Mouse (Mus musculus) olfactory bulb, adult 2 months (tissue): Measurements from ENCODE around the gene Tle6. TPM values are rescaled to one million over a fixed set of nuclear protein-coding genes. Genes with fewer than 3 reads are reported as not detected.

Source experiments
- H3K27ac ChIP-seq: fragments of 200-500 bp; 2 replicates; pipeline ENCODE4 v1.5.1; 2012; ENCODE audit warnings: low read depth, low read length; ENCODE audit not compliant: insufficient read depth
- H3K4me1 ChIP-seq: fragments of 200-500 bp; 2 replicates; pipeline ENCODE4 v1.6.1; 2012; ENCODE audit warnings: low read length; ENCODE audit not compliant: control insufficient read depth, insufficient read depth
- H3K4me3 ChIP-seq: fragments of 200-500 bp; 2 replicates; pipeline ENCODE4 v1.5.1; 2012; ENCODE audit warnings: mild to moderate bottlenecking, low read depth, low read length, moderate library complexity; ENCODE audit not compliant: insufficient read depth
- CTCF ChIP-seq: fragments of 200-500 bp; IDR thresholded peaks from 2 replicates; pipeline ENCODE4 v1.5.1; 2012; ENCODE audit warnings: low read depth, mild to moderate bottlenecking, low read length, moderate library complexity; ENCODE audit not compliant: insufficient read depth
- POLR2A ChIP-seq: fragments of 200-500 bp; IDR thresholded peaks from 2 replicates; pipeline ENCODE4 v1.6.1; 2012; ENCODE audit warnings: mild to moderate bottlenecking, low read depth, low read length, moderate library complexity; ENCODE audit not compliant: insufficient read depth
- WGBS: fragments of 180-500 bp; shearing (Covaris S2); methylation state at CpG from one replicate; pipeline ENCODE4 v1.1.7; 2018; 5-methylcytosine and 5-hydroxymethylcytosine counted together
- polyA plus RNA-seq: library from polyadenylated mRNA; stranded (reverse); fragments of >200 nt; gene quantifications from 2 replicates; pipeline ENCODE4 v1.2.4, GENCODE M21; 2012; ENCODE audit warnings: low replicate concordance; ENCODE audit not compliant: missing spikeins, insufficient read depth, insufficient read length

Gene Tle6
- polyA plus RNA-seq, 1 experiment, result not detected

- no peak overlapping the region for H3K27ac ChIP-seq
- no peak for TF ChIP-seq POLR2A
- no peak for TF ChIP-seq CTCF
- peaks cover 42% of the 10 kb centered on the region for H3K4me1 ChIP-seq
- no peak overlapping the region for H3K4me3 ChIP-seq
- 57% methylated on average over 25 of the region's 25 CpGs for WGBS
Observed at GRCm38 (mm10) chr10:81580441-81581070, 20.3 kb downstream of the Tle6 start.

DNA sequence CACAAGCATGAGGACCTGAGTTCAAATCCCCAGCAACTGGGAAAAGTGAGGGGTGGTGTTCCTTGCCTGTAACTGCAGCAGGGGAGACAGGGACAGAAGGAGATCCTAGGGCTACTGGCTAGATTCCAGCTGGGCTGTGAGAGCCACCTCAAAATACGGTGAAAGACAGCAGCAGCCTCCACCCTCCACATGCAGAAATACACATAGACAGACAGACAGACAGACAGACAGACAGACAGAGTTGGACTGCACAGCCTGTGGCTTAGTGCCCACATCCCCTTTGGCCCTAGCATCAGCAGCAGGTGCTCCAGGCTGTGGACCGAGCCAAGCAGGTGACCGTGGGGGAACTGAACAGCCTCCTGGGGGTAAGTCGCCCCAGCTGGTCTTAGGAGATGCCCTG lies 20.9 kb downstream of the Tle6 start:
- H3K27ac ChIP-seq, result no peak overlapping the region
- H3K4me1 ChIP-seq, result peaks cover 45% of the 10 kb centered on the region
- 77% methylated on average over 4 of the region's 4 CpGs for WGBS
- TF ChIP-seq POLR2A (no peak), CTCF (no peak)
- H3K4me3 ChIP-seq, result no peak overlapping the region

DNA sequence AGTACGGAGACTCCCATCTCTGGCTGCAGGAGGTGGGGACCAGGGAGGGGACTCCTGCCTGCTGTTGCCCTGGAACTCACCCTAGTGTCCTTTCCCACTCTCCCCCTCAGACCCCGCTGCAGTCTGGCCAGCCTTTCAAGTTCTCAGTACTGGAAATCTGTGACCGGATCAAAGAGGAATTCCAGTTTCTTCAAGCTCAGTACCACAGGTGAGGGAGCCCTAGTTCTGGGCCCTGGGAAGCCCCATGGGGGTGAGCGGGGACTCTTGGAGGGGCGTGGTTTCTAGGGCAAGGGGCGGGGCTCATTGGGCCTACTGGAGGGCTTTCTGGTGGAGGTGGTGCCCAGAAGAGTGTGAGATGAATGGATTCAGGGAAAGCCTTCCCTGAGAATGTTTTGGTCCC lies 25.2 kb downstream of the Tle6 start:
- Histone ChIP-seq H3K4me1 (peaks cover 54% of the 10 kb centered on the region), H3K4me3 (peak overlapping the region; percentile 59), H3K27ac (no peak overlapping the region)
- WGBS, result 1% methylated on average over 6 of the region's 6 CpGs
- TF ChIP-seq CTCF (no peak), POLR2A (no peak)

- WGBS, result under 1% methylated on average over 30 of the region's 30 CpGs
- Histone ChIP-seq H3K4me3 (peak overlapping the region; percentile 59), H3K27ac (no peak overlapping the region), H3K4me1 (peaks cover 54% of the 10 kb centered on the region)
- TF ChIP-seq POLR2A (peak; percentile 49; the same call in 1 of the 2 replicates), CTCF (no peak)
Observed at GRCm38 (mm10) chr10:81575208-81575631, 25.7 kb downstream of the Tle6 start.

GRCm38 (mm10) chr10:81574081-81575056 lies 26.5 kb downstream of the Tle6 start, which contains the start of gene Tle2:
TSS of gene Tle2 (plus strand) at chr10:81574561.
- Histone ChIP-seq H3K4me1 (peaks cover 56% of the 10 kb centered on the region), H3K4me3 (peak within 1 kb of the TSS; percentile 59), H3K27ac (no peak within 1 kb of the TSS)
- TF ChIP-seq CTCF (no peak), POLR2A (no peak)
- WGBS, result 29% methylated on average over 10 of the region's 10 CpGs

GRCm38 (mm10) chr10:81572975-81573374 lies 27.9 kb downstream of the Tle6 start:
- Histone ChIP-seq H3K27ac (no peak overlapping the region), H3K4me1 (peaks cover 67% of the 10 kb centered on the region), H3K4me3 (no peak overlapping the region)
- WGBS, result 36% methylated on average over 9 of the region's 9 CpGs
- TF ChIP-seq POLR2A, result no peak
- no peak for TF ChIP-seq CTCF

DNA sequence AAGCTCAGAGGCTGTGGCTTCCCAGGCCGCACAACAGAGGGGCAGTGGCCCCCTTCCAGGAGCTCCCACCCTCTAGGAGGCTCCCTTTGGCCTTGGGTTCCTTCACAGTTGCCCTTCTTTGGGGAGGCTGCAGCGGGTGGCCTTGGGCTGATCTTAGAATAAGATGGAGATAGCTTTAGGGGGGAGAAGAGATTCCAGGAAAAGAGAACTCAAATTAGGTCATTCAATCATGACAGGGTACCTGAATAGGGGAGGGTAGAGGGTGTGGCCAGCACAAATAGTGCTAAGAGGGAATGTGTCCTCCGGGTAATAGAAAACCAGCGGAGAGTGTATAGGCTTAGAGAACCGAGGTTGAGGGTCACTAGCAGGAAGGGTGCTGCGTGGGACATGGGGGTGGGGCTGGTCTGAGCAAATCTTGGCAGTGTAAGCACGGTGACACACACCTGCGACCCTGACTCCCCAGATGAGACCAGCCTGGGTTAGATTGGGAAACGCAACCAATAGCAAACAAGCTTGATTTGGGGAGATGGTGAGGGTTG lies 28.7 kb downstream of the Tle6 start:
- Histone ChIP-seq H3K4me3 (peak overlapping the region; percentile 20; the same call in 1 of the 2 replicates), H3K4me1 (peaks cover 63% of the 10 kb centered on the region), H3K27ac (no peak overlapping the region)
- no peak for TF ChIP-seq POLR2A
- no peak for TF ChIP-seq CTCF
- 23% methylated on average over 9 of the region's 9 CpGs for WGBS

DNA sequence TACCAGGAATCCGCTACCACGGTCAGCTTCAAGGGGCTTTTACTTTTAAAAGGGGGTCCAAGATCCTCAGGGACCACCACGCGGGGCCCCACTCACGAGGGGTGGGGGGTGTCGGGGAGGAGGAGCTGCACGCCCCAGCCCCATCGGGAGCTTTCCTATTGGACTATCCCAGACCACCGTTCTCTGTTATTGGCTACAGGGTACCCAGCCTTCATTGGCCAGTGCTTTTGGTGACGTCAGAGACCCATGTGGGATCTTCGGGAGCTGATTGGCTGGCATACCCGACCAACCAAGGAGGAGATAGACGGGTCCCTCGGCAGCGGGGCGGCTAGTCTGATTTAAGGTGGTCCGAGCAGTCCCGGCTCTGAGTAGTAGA lies 29.4 kb downstream of the Tle6 start:
- H3K27ac ChIP-seq, result peak overlapping the region; percentile 27; the same call in 1 of the 2 replicates
- under 1% methylated on average over 18 of the region's 18 CpGs for WGBS
- peaks cover 59% of the 10 kb centered on the region for H3K4me1 ChIP-seq
- H3K4me3 ChIP-seq, result peak overlapping the region; percentile 53
- TF ChIP-seq POLR2A (no peak), CTCF (0 out of 2 replicates have a peak, but pooled peaks have one; percentile 8)
